Mouse (Mus musculus): ENCODE measurements around the gene Olfr710. TPM values are rescaled to one million over a fixed set of nuclear protein-coding genes. Genes with fewer than 3 reads are reported as not detected.

Olfr710 gene
- not detected for polyA plus RNA-seq (2015; fragmentation: Illumina TruSeq; extraction: RNeasy Lipid Tissue Mini Kit (QIAGEN cat#74804); ENCODE audit: low read depth, low replicate concordance)

GRCm38 (mm10) chr7:106948212-106948611 lies at the start of gene Olfr710:
TSS of gene Olfr710 (minus strand) at chr7:106948312.

GRCm38 (mm10) chr7:106975353-106975752 lies 27.2 kb upstream of the Olfr710 start, which contains the start of gene Olfr711:
TSS of gene Olfr711 (minus strand) at chr7:106975453.

GRCm38 (mm10) chr7:106963837-106964236 lies 15.7 kb upstream of the Olfr710 start, which contains the start of gene Olfr6:
TSS of gene Olfr6 (minus strand) at chr7:106963937.

DNA sequence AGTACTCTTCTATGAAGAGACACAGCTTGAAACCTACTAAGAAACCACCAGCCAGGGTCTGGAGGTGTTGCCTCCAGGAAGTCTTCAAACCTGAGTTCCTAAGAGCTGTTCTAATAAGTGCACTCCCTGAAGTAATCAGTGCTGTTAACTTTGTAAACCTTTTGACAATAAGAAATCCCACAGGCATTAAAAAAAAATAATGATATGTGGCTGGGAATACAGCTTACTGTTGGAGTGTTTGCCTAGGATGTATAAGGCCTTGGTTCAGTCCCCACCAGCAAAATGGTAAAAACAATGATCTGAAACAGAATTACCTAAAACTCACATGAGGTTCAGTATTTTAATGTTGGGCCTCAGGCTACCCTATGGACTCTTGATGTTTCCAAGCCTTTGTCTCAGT lies 16.0 kb downstream of the Olfr710 start, which contains the start of gene Olfr709-ps1:
TSS of gene Olfr709-ps1 (minus strand) at position 101 of the 400 bp plus-strand sequence.

GRCm38 (mm10) chr7:106907676-106908075 lies 40.4 kb downstream of the Olfr710 start, which contains the start of gene Olfr1532-ps1:
TSS of gene Olfr1532-ps1 (plus strand) at chr7:106908001.

DNA sequence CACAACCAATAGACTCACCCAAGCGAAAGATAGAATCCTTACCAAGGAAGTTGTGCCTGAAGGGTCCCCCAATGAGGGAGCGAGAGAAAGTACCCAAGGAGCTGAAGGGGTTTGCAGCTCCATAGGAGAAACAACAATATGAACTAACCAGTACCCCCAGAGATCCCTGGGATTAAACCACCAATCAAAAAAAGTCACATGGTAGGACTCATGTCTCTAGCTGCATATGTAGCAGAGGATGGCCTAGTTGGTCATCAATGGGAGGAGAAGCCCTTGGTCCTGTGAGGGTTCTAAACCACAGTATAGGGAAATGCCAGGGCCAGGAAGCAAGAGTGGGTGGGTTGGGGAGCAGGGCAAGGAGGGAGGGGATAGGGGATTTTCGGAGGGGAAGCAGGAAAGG lies 47.0 kb downstream of the Olfr710 start, which contains the start of gene Olfr707:
TSS of gene Olfr707 (minus strand) at position 101 of the 400 bp plus-strand sequence.

Other genes starting within 250 kb of the Olfr710 start
- gene Olfr695, start 231.9 kb downstream of the Olfr710 start, polyA plus RNA-seq (2015; fragmentation: Illumina TruSeq; extraction: RNeasy Lipid Tissue Mini Kit (QIAGEN cat#74804); ENCODE audit: low read depth, low replicate concordance): not detected
- gene Olfr697, start 205.9 kb downstream of the Olfr710 start, polyA plus RNA-seq (2015; fragmentation: Illumina TruSeq; extraction: RNeasy Lipid Tissue Mini Kit (QIAGEN cat#74804); ENCODE audit: low read depth, low replicate concordance): not detected
- not detected for gene Olfr698, start 192.9 kb downstream of the Olfr710 start, polyA plus RNA-seq (2015; fragmentation: Illumina TruSeq; extraction: RNeasy Lipid Tissue Mini Kit (QIAGEN cat#74804); ENCODE audit: low read depth, low replicate concordance)
- gene Olfr699, start 155.1 kb downstream of the Olfr710 start, polyA plus RNA-seq (2015; fragmentation: Illumina TruSeq; extraction: RNeasy Lipid Tissue Mini Kit (QIAGEN cat#74804); ENCODE audit: low read depth, low replicate concordance): not detected
- not detected for gene Olfr700, start 139.5 kb downstream of the Olfr710 start, polyA plus RNA-seq (2015; fragmentation: Illumina TruSeq; extraction: RNeasy Lipid Tissue Mini Kit (QIAGEN cat#74804); ENCODE audit: low read depth, low replicate concordance)
- not detected for gene Olfr701, start 134.2 kb downstream of the Olfr710 start, polyA plus RNA-seq (2015; fragmentation: Illumina TruSeq; extraction: RNeasy Lipid Tissue Mini Kit (QIAGEN cat#74804); ENCODE audit: low read depth, low replicate concordance)
- not detected for gene Olfr702, start 114.4 kb downstream of the Olfr710 start, polyA plus RNA-seq (2015; fragmentation: Illumina TruSeq; extraction: RNeasy Lipid Tissue Mini Kit (QIAGEN cat#74804); ENCODE audit: low read depth, low replicate concordance)
- not detected for gene Olfr703, start 105.0 kb downstream of the Olfr710 start, polyA plus RNA-seq (2015; fragmentation: Illumina TruSeq; extraction: RNeasy Lipid Tissue Mini Kit (QIAGEN cat#74804); ENCODE audit: low read depth, low replicate concordance)
- gene Olfr704, start 85.1 kb downstream of the Olfr710 start, polyA plus RNA-seq (2015; fragmentation: Illumina TruSeq; extraction: RNeasy Lipid Tissue Mini Kit (QIAGEN cat#74804); ENCODE audit: low read depth, low replicate concordance): not detected
- not detected for gene Olfr705, start 71.4 kb downstream of the Olfr710 start, polyA plus RNA-seq (2015; fragmentation: Illumina TruSeq; extraction: RNeasy Lipid Tissue Mini Kit (QIAGEN cat#74804); ENCODE audit: low read depth, low replicate concordance)
- gene Olfr706, start 60.1 kb downstream of the Olfr710 start, polyA plus RNA-seq (2015; fragmentation: Illumina TruSeq; extraction: RNeasy Lipid Tissue Mini Kit (QIAGEN cat#74804); ENCODE audit: low read depth, low replicate concordance): not detected
- gene Olfr707, start 47.1 kb downstream of the Olfr710 start, polyA plus RNA-seq (2015; fragmentation: Illumina TruSeq; extraction: RNeasy Lipid Tissue Mini Kit (QIAGEN cat#74804); ENCODE audit: low read depth, low replicate concordance): not detected
- gene Olfr1532-ps1, start 40.3 kb downstream of the Olfr710 start, polyA plus RNA-seq (2015; fragmentation: Illumina TruSeq; extraction: RNeasy Lipid Tissue Mini Kit (QIAGEN cat#74804); ENCODE audit: low read depth, low replicate concordance): not detected
- not detected for gene Olfr709-ps1, start 16.1 kb downstream of the Olfr710 start, polyA plus RNA-seq (2015; fragmentation: Illumina TruSeq; extraction: RNeasy Lipid Tissue Mini Kit (QIAGEN cat#74804); ENCODE audit: low read depth, low replicate concordance)
- gene Olfr6, start 15.6 kb upstream of the Olfr710 start, polyA plus RNA-seq (2015; fragmentation: Illumina TruSeq; extraction: RNeasy Lipid Tissue Mini Kit (QIAGEN cat#74804); ENCODE audit: low read depth, low replicate concordance): not detected
- gene Olfr711, start 27.1 kb upstream of the Olfr710 start, polyA plus RNA-seq (2015; fragmentation: Illumina TruSeq; extraction: RNeasy Lipid Tissue Mini Kit (QIAGEN cat#74804); ENCODE audit: low read depth, low replicate concordance): not detected
- gene Olfr2, start 57.8 kb upstream of the Olfr710 start, polyA plus RNA-seq (2015; fragmentation: Illumina TruSeq; extraction: RNeasy Lipid Tissue Mini Kit (QIAGEN cat#74804); ENCODE audit: low read depth, low replicate concordance): not detected
- not detected for gene Olfr713, start 82.9 kb upstream of the Olfr710 start, polyA plus RNA-seq (2015; fragmentation: Illumina TruSeq; extraction: RNeasy Lipid Tissue Mini Kit (QIAGEN cat#74804); ENCODE audit: low read depth, low replicate concordance)
- gene Olfr714, start 122.7 kb upstream of the Olfr710 start, polyA plus RNA-seq (2015; fragmentation: Illumina TruSeq; extraction: RNeasy Lipid Tissue Mini Kit (QIAGEN cat#74804); ENCODE audit: low read depth, low replicate concordance): not detected
- gene Olfr17, start 144.9 kb upstream of the Olfr710 start, polyA plus RNA-seq (2015; fragmentation: Illumina TruSeq; extraction: RNeasy Lipid Tissue Mini Kit (QIAGEN cat#74804); ENCODE audit: low read depth, low replicate concordance): not detected
- not detected for gene Olfr715b, start 162.1 kb upstream of the Olfr710 start, polyA plus RNA-seq (2015; fragmentation: Illumina TruSeq; extraction: RNeasy Lipid Tissue Mini Kit (QIAGEN cat#74804); ENCODE audit: low read depth, low replicate concordance)
- not detected for gene Olfr715, start 182.8 kb upstream of the Olfr710 start, polyA plus RNA-seq (2015; fragmentation: Illumina TruSeq; extraction: RNeasy Lipid Tissue Mini Kit (QIAGEN cat#74804); ENCODE audit: low read depth, low replicate concordance)
- gene Olfr716, start 190.0 kb upstream of the Olfr710 start, polyA plus RNA-seq (2015; fragmentation: Illumina TruSeq; extraction: RNeasy Lipid Tissue Mini Kit (QIAGEN cat#74804); ENCODE audit: low read depth, low replicate concordance): not detected
- gene Nlrp14, start 218.7 kb upstream of the Olfr710 start, polyA plus RNA-seq (2015; fragmentation: Illumina TruSeq; extraction: RNeasy Lipid Tissue Mini Kit (QIAGEN cat#74804); ENCODE audit: low read depth, low replicate concordance): not detected

Data from brain, adult 10 weeks (tissue).